Mouse (Mus musculus) ES-Bruce4 (cell line): ENCODE results near the gene Glo1. TPM values are rescaled to one million over a fixed set of nuclear protein-coding genes. Genes with fewer than 3 reads are reported as not detected.

Experiments used
- H3K27ac ChIP-seq: 2 replicates; pipeline ENCODE4 v1.5.1; 2012; ENCODE audit warnings: low read length, inconsistent platforms; ENCODE audit not compliant: insufficient read depth
- H3K27me3 ChIP-seq: 2 replicates; pipeline ENCODE4 v1.6.1; 2012; ENCODE audit warnings: mild to moderate bottlenecking, low read length, inconsistent platforms; ENCODE audit not compliant: control insufficient read depth, poor library complexity, insufficient read depth, severe bottlenecking
- H3K36me3 ChIP-seq: 2 replicates; pipeline ENCODE4 v1.6.1; 2012; ENCODE audit warnings: inconsistent platforms, mild to moderate bottlenecking, low read length, moderate library complexity; ENCODE audit not compliant: control insufficient read depth, poor library complexity, insufficient read depth, severe bottlenecking
- H3K4me1 ChIP-seq: one replicate; pipeline ENCODE4 v1.8.1; 2011; ENCODE audit warnings: low read length; ENCODE audit not compliant: control insufficient read depth, insufficient read depth
- H3K4me3 ChIP-seq: 2 replicates; pipeline ENCODE4 v1.5.1; 2011; ENCODE audit warnings: low read depth, mild to moderate bottlenecking, low read length
- H3K9ac ChIP-seq: 2 replicates; pipeline ENCODE4 v1.6.1; 2012; ENCODE audit warnings: low read depth, mild to moderate bottlenecking, inconsistent platforms; ENCODE audit not compliant: poor library complexity, severe bottlenecking
- H3K9me3 ChIP-seq: replicated peaks from 2 replicates; pipeline ENCODE4 v1.6.1; 2012; ENCODE audit warnings: mild to moderate bottlenecking, low read length, inconsistent platforms; ENCODE audit not compliant: control insufficient read depth, poor library complexity, insufficient read depth, severe bottlenecking
- CTCF ChIP-seq: IDR thresholded peaks from one replicate; pipeline ENCODE4 v1.8.1; 2011; ENCODE audit warnings: low read depth, low read length
- EP300 ChIP-seq: IDR thresholded peaks from 2 replicates; pipeline ENCODE4 v1.6.1; 2011; ENCODE audit warnings: low read depth, low read length; ENCODE audit not compliant: insufficient read depth
- POLR2A ChIP-seq: IDR thresholded peaks from one replicate; pipeline ENCODE4 v1.8.1; 2011; ENCODE audit warnings: low read length; ENCODE audit not compliant: insufficient read depth
- polyA plus RNA-seq: library from polyadenylated mRNA; stranded (reverse); fragments of >200 nt; gene quantifications from 2 replicates; pipeline ENCODE4 v1.2.4, GENCODE M21; 2011; ENCODE audit warnings: low read depth; ENCODE audit not compliant: missing spikeins, insufficient read depth, insufficient read length

Glo1 gene
- polyA plus RNA-seq, 1 experiment: 190 TPM

GRCm38 (mm10) chr17:30550774-30551107 is 75.9 kb downstream of the Glo1 start:
- no peaks in the 10 kb centered on the region for H3K36me3 ChIP-seq
- H3K27ac ChIP-seq: no peak overlapping the region
- H3K4me3 ChIP-seq: no peak overlapping the region
- no peak for TF ChIP-seq EP300
- TF ChIP-seq POLR2A: no peak
- no peak for TF ChIP-seq CTCF
- H3K27me3 ChIP-seq: no peaks in the 10 kb centered on the region
- H3K9ac ChIP-seq: no peak overlapping the region
- H3K4me1 ChIP-seq: no peaks in the 10 kb centered on the region
- no peaks in the 10 kb centered on the region for H3K9me3 ChIP-seq

GRCm38 (mm10) chr17:30549899-30550773 is 76.5 kb downstream of the Glo1 start:
- H3K9ac ChIP-seq: no peak overlapping the region
- H3K9me3 ChIP-seq: no peaks in the 10 kb centered on the region
- no peaks in the 10 kb centered on the region for H3K36me3 ChIP-seq
- H3K27ac ChIP-seq: no peak overlapping the region
- H3K4me3 ChIP-seq: no peak overlapping the region
- TF ChIP-seq EP300 (no peak), POLR2A (no peak), CTCF (no peak)
- H3K27me3 ChIP-seq: no peaks in the 10 kb centered on the region
- H3K4me1 ChIP-seq: no peaks in the 10 kb centered on the region

DNA sequence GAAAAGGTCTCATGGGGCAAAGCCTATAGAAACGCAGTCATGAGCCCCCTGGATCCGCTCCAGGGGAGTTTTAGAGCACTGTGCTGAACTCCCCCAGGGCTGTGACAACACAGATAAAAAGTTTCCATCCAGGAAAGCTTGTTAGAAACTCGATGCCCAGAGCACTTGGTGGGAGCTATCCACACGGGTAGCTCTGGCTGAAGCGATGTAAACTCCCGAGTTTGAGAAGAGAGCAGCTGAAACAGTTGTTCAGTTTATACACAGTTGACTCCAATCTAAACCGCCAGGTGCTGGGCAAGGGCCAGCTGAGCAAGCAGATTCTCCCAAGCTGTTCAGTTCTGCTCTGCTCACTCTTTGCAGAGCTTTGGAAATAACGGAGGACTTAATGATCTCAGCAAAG is 87.6 kb downstream of the Glo1 start:
- H3K9me3 ChIP-seq: no peaks in the 10 kb centered on the region
- no peak overlapping the region for H3K9ac ChIP-seq

DNA sequence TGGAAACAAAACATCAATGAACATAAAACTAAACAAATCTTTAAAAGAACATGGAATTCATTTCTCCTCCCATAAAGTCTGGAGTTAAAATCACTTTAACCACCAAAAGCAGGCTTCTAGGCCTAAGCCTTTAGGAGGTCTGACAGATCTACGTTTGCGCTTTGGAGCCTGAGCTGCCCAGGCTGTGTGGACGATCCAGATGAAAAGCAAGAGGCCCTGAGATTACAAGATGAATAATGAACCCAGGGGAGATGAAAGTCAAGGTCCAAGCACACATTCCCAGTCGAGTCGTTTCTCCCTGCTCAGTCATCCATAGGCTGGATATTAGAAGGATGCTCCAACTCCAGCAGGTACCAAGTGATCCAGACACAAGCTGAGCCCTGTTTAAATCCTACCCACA is 90.0 kb downstream of the Glo1 start:
- H3K9ac ChIP-seq: no peak overlapping the region
- H3K27ac ChIP-seq: no peak overlapping the region
- no peaks in the 10 kb centered on the region; the same call in 1 of the 2 replicates for H3K36me3 ChIP-seq
- no peak overlapping the region for H3K4me3 ChIP-seq
- H3K9me3 ChIP-seq: 0 out of 2 replicates have a peak, but pooled peaks cover 3% of the 10 kb centered on the region
- no peaks in the 10 kb centered on the region for H3K4me1 ChIP-seq
- no peak for TF ChIP-seq POLR2A
- TF ChIP-seq EP300: no peak
- TF ChIP-seq CTCF: no peak
- no peaks in the 10 kb centered on the region for H3K27me3 ChIP-seq

More for the DNA sequence above, 87.6 kb downstream of the Glo1 start:
- H3K4me1 ChIP-seq: no peaks in the 10 kb centered on the region
- no peak for TF ChIP-seq CTCF
- no peak for TF ChIP-seq EP300
- TF ChIP-seq POLR2A: no peak
- no peaks in the 10 kb centered on the region; the same call in 1 of the 2 replicates for H3K36me3 ChIP-seq
- no peak overlapping the region for H3K27ac ChIP-seq
- H3K27me3 ChIP-seq: no peaks in the 10 kb centered on the region
- no peak overlapping the region for H3K4me3 ChIP-seq

Other genes with a start within 250 kb of the Glo1 start
- gene Btbd9, start 50.4 kb downstream of the Glo1 start, polyA plus RNA-seq: 19.2 and 21.6 TPM in 2 replicates
- gene Dnah8, start 2.5 kb downstream of the Glo1 start, polyA plus RNA-seq: 25.8 and 34.7 TPM in 2 replicates